Mouse (Mus musculus) adrenal gland, adult (tissue): ENCODE results near the gene Sirt4.

Experiments
- DNase-seq, 2 experiments: peaks; one replicate each; pipeline ENCODE4 v3.0.0; 2022 to 2023; ENCODE audit warnings: low spot score in 1 of 2; ENCODE audit not compliant: inconsistent age in 2 of 2

The Sirt4 gene

DNA sequence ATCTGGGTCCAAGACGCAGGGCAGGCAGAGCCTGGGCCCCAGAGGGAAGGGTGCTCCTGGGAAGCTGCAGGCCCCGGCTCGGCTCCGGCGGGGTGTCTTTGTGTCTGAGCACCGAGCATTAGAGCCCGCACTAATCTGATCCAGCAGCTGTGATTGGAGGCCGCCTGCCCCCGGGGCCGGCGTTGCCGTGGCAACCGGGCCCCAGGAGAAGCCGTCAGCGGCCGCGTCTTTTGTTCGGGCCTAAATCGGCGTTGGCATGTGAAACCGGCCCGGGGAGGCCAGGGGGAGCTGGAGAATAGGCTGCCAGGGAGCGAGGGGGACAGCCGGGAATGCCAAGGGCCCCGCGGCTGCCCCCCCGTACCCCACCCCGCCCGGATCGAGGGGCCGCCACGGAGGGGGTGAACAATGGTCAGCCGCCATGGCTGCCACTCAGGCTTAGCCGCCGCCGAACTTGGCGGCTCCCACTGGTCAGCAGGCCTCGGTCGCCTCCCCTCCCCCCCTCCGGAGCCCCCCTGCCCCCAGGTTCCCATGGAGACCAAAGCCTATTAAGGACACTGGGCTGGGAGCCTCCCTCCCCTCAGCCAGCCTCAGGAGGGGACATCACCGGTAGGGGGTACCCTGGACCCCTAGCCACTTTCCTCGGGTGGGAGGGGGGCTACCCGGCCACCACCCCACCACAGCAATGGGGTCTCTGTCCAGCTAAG lies 48.0 kb downstream of the Sirt4 start:
- peak; percentile 81 to 85 for DNase-seq

- DNase-seq: no peak
These were observed 48.7 kb downstream of the Sirt4 start for GRCm38 (mm10) chr5:115435755-115436379.

DNA sequence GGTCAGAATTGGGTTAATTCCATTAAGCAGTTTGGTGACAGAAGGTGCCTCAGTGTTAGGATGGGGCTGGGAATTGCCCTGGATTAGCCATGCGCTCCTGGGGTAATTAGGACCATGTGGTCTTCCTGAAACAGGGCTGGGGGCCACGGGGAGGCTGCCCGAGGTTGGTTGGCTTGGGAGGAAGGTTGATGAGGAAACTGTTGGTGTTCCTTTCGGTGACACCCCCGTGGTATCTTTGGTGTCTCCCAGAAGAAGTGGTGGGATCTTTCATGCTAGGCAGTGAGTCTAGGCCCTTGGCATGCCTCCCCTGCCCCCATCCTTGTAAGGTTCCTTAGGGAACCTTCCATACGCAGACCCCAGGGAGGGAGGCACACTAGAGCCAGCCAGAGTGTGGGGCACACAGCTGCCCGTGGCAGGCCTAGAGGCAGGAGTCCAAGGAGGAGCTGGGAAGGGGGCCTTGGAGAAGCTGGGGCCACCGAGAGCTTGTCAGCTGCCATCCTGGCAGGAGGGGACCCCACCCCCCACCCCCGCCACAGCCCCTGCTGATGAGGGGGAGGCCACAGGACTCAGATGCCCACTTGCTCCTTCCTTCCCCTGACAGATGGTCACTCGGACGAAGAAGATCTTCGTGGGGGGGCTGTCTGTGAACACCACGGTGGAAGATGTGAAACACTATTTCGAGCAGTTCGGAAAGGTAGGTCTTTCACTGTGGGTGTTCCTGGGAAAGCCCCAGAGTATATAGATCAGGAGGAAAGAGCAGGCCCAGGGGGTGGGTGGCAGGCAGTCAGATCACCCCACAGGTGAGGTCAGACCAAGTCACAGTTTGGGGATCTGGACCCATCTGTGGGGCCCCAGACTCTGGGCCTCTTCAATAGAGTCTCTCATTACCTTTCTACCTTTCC lies 49.4 kb downstream of the Sirt4 start:
- DNase-seq: no peak

GRCm38 (mm10) chr5:115434280-115434852 lies 50.2 kb downstream of the Sirt4 start:
- no peak for DNase-seq

GRCm38 (mm10) chr5:115433191-115433590 lies 51.3 kb downstream of the Sirt4 start:
- no peak for DNase-seq

- no peak for DNase-seq
These were observed 52.1 kb downstream of the Sirt4 start for GRCm38 (mm10) chr5:115432395-115432794.

DNA sequence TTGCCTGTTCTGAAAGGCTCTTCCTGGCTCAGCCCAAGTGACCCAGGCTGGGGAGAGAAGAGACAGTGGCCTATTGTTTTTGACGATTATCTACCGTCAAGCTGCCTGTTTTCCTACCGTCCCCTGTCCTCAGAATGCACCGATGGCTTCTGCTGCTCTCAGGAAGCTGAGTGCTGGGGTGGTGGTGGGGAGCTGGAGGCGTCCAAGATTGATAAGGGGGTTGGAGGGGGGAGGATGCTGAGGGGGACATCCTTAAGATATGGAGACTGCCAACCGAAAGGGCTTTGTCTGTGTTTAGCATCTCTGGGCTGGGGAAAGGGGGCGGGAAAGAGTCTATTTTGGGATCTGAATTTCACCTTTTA lies 52.6 kb downstream of the Sirt4 start:
- DNase-seq: no peak

DNA sequence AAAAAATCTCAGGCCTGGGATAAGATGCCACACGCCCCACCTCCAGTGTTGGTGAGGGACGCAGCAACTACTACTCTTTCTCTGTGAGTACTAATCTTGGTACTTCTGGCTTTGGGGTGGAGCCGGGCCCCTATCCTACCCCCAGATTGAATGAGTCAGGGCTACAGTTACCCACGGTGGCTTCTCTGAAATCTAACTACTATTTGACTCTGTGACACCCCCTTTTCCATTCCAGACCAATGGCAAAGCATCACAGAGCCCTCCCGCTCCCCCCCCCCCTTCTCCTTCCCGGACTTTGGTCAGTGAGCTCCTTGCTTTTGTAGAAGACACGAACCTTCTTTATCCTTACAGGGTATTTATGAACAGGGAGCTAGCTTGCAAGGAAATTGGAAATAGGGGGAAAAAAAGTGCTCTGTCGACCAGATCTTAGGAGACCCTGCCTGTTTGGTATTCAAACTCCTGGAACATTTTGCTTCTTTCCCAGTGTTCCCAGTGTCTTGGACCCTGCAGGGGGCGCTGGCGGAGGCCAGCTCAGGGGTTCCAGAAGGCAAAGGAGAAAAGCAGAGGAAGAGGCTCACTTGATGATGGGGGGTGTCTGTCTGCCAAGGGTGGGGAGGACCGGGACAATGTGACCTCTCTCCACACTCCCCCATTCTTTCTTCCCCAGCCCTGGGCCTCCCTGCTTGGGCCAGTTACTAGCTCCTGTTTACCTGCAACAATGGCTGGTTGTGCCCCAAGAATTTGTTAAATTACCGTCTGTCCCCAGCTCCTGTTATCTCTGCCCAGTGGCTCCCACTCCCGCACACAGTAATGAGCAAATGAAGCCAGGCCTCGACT lies 53.2 kb downstream of the Sirt4 start:
- peak; percentile 35 to 55 for DNase-seq

- peak; percentile 41 to 78 for DNase-seq
These were observed 54.2 kb downstream of the Sirt4 start for GRCm38 (mm10) chr5:115430187-115430960.

DNA sequence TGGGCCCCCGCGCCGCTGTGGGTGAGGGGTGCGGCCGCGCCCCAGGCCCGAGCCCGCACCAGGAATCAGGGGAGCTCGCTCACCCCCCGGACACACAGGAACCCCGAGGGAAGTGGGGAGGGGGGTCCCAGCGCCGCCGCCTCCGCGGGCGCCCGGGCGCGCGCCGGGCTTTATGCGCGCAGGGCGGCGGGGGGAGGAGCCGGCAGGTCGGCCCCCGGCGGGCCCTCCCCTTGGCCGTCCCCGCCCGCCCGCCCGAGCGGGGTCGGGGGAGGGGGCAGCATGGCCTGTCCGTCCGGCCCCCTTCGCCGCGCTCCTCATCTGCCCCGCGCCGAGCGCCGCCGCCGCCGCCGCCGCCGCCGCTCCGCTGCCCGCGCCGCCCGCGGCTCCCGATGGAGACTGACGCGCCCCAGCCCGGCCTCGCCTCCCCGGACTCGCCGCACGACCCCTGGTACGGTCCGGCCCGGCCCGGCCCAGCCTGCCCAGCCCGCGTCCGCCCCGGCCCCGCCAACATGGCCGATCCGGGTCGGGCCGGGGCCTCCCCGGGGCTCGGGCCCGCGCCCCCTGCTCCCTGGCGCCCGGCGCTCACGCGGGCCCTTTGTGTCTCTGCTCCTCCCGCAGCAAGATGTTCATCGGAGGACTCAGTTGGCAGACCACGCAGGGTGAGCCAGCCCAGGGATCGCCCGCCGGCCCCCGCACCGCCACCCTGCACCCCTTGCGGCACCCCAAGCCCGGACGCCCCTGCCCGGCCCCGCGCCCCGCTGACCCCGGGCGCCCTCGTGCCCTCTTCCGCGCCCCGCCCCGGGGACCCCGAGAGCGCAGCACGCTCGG lies 55.0 kb downstream of the Sirt4 start, which contains the start of gene Msi1:
Gene Msi1, plus strand, starts transcription at position 241 of the 828 bp plus-strand sequence.
- DNase-seq: peak; percentile 49 to 73

GRCm38 (mm10) chr5:115428831-115429358 lies 55.6 kb downstream of the Sirt4 start:
- no peak for DNase-seq
